Mouse (Mus musculus): ENCODE results near the gene Gpc5. TPM values are rescaled to one million over a fixed set of nuclear protein-coding genes. Genes with fewer than 3 reads are reported as not detected.

Gene Gpc5
- polyA plus RNA-seq, 1 experiment from 2014 or later: 1.4 TPM

DNA sequence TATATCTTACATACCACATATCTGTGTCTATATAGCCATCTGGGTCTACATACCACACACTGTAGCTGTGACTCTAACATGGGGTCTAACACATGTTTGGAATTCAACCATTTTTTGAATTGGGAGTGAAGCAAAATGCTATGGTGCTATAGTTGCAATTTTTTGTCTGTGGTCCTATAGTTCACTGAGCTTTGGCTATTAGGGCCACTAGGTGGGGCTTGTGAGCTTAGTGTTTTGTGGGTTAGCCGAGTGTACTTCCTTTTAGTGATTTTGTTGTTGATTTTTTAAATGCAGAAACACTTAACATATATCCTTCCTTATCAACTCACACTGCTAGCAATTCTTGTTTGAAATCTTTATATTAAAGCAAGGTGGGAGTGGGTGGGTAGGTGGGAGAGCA lies 727.0 kb downstream of the Gpc5 start:
- Histone ChIP-seq H3K9me3 (no peaks in the 10 kb centered on the region), H3K4me1 (no peaks in the 10 kb centered on the region), H3K4me3 (no peak overlapping the region), H3K27me3 (no peaks in the 10 kb centered on the region), H3K27ac (no peak overlapping the region), H3K4me2 (replicated peaks) (no peak overlapping the region), H3K9ac (no peak overlapping the region), H3K36me3 (no peaks in the 10 kb centered on the region)
- no peak for ATAC-seq (ENCODE audit: insufficient number of reproducible peaks, insufficient read depth, low FRiP score, low TSS enrichment)
- WGBS: 8% methylated on average over 1 of the region's 1 CpGs

- Histone ChIP-seq H3K4me2 (replicated peaks) (no peak overlapping the region), H3K27ac (no peak overlapping the region), H3K27me3 (no peaks in the 10 kb centered on the region), H3K9ac (no peak overlapping the region), H3K4me1 (no peaks in the 10 kb centered on the region), H3K36me3 (no peaks in the 10 kb centered on the region), H3K9me3 (no peaks in the 10 kb centered on the region), H3K4me3 (no peak overlapping the region)
- WGBS: 78% methylated on average over 7 of the region's 7 CpGs
- ATAC-seq (ENCODE audit: insufficient number of reproducible peaks, insufficient read depth, low FRiP score, low TSS enrichment): no peak
Measured at GRCm38 (mm10) chr14:115821657-115822056, 729.6 kb downstream of the Gpc5 start.

DNA sequence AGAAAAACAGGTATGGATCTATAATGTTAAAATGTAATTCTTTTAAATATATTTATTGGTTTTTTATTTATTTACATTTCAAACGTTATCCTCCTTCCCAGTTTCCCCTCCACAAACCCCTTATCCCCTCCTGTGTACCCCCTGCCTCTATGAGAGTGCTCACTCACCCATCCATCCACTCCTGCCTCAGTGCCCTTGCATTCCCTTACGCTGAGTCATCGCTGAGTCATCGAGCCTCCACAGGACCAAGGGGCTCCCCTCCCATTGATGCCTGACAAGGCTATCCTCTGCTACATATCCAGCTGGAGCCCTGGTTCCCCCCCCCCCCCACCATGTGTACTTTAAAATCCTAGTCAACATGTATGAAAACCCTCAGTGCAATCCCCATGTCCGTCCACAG lies 738.5 kb downstream of the Gpc5 start:
- no peaks in the 10 kb centered on the region for H3K4me1 ChIP-seq
- no peak overlapping the region for H3K4me3 ChIP-seq
- H3K27me3 ChIP-seq: no peaks in the 10 kb centered on the region
- WGBS: 75% methylated on average over 5 of the region's 5 CpGs
- H3K27ac ChIP-seq: no peak overlapping the region
- H3K9ac ChIP-seq: no peak overlapping the region
- H3K4me2 ChIP-seq (replicated peaks): no peak overlapping the region
- H3K9me3 ChIP-seq: no peaks in the 10 kb centered on the region
- ATAC-seq (ENCODE audit: insufficient number of reproducible peaks, insufficient read depth, low FRiP score, low TSS enrichment): no peak
- no peaks in the 10 kb centered on the region for H3K36me3 ChIP-seq

- ATAC-seq (ENCODE audit: insufficient number of reproducible peaks, insufficient read depth, low FRiP score, low TSS enrichment): no peak
- H3K27ac ChIP-seq: no peak overlapping the region
- H3K4me2 ChIP-seq (replicated peaks): no peak overlapping the region
- no peaks in the 10 kb centered on the region for H3K27me3 ChIP-seq
- no peaks in the 10 kb centered on the region for H3K9me3 ChIP-seq
- WGBS: 2% methylated on average over 7 of the region's 7 CpGs
- H3K4me3 ChIP-seq: no peak overlapping the region
- H3K4me1 ChIP-seq: no peaks in the 10 kb centered on the region
- no peaks in the 10 kb centered on the region for H3K36me3 ChIP-seq
- no peak overlapping the region for H3K9ac ChIP-seq
Measured at GRCm38 (mm10) chr14:115831219-115831755, 739.3 kb downstream of the Gpc5 start.

GRCm38 (mm10) chr14:115831854-115832625 lies 740.0 kb downstream of the Gpc5 start:
- Histone ChIP-seq H3K9me3 (no peaks in the 10 kb centered on the region), H3K27ac (no peak overlapping the region), H3K4me2 (replicated peaks) (no peak overlapping the region), H3K4me3 (no peak overlapping the region), H3K36me3 (no peaks in the 10 kb centered on the region), H3K9ac (no peak overlapping the region), H3K27me3 (no peaks in the 10 kb centered on the region), H3K4me1 (no peaks in the 10 kb centered on the region)
- no peak for ATAC-seq (ENCODE audit: insufficient number of reproducible peaks, insufficient read depth, low FRiP score, low TSS enrichment)
- 81% methylated on average over 10 of the region's 10 CpGs for WGBS

DNA sequence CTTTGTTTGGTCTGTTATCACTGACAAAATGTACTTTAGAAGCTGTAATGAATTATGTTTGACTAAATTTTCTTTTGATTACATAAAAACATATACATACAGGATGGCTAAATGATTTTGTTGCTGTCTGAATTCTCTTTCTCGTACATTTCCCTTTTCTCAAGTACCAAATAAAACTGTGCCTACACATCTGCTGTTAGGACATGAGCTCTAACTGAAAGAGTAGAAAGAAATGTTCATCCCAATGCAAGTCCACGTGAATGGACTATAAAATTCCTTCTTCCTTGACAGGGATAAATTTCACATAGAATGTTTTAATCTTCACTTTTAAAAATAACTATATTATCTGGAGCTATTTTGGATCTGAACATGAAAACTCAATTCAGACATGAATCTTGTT lies 751.8 kb downstream of the Gpc5 start:
- no peak overlapping the region for H3K9ac ChIP-seq
- H3K27me3 ChIP-seq: no peaks in the 10 kb centered on the region
- no peaks in the 10 kb centered on the region for H3K36me3 ChIP-seq
- H3K9me3 ChIP-seq: no peaks in the 10 kb centered on the region
- no peak for ATAC-seq (ENCODE audit: insufficient number of reproducible peaks, insufficient read depth, low FRiP score, low TSS enrichment)
- H3K4me2 ChIP-seq (replicated peaks): no peak overlapping the region
- no peaks in the 10 kb centered on the region for H3K4me1 ChIP-seq
- H3K4me3 ChIP-seq: no peak overlapping the region
- H3K27ac ChIP-seq: no peak overlapping the region
- WGBS: 73% methylated on average over 2 of the region's 2 CpGs

DNA sequence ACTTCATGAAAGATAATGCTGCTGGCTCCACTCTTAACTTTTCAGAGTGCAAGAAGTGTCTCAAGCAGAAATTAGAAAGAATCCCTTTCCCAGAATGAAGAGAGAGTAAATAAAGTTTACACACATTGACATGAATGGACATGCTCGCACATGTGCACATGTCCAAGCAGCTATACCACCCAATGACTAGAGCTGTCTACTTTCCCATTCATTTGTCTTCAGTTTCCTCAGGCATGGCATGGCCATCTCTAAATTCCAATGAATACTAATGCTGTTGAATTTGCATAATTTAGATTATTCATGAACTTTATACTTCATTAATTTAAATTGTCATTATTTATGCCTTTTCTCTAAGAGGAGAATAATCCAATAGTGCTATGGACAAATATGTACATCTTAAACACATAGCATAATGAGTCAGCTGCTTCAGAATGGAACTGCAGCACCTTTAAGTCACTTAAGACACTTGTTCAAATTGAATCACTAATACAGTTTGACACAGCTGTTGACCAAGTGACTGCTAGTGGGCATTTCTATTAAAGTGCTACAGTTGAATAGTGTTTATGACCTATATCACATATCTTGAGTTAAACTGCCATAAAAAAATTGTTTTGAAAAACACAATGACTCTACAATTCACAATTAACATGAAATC lies 752.9 kb downstream of the Gpc5 start:
- 93% methylated on average over 1 of the region's 1 CpGs for WGBS

GRCm38 (mm10) chr14:115869127-115869526 lies 777.1 kb downstream of the Gpc5 start:
- Histone ChIP-seq H3K27me3 (no peaks in the 10 kb centered on the region), H3K36me3 (no peaks in the 10 kb centered on the region), H3K9me3 (no peaks in the 10 kb centered on the region), H3K9ac (no peak overlapping the region), H3K4me3 (no peak overlapping the region), H3K4me1 (no peaks in the 10 kb centered on the region), H3K27ac (no peak overlapping the region), H3K4me2 (replicated peaks) (no peak overlapping the region)
- no peak for ATAC-seq (ENCODE audit: insufficient number of reproducible peaks, insufficient read depth, low FRiP score, low TSS enrichment)
- 86% methylated on average over 3 of the region's 3 CpGs for WGBS

More for the DNA sequence above, 752.9 kb downstream of the Gpc5 start:
- H3K36me3 ChIP-seq: no peaks in the 10 kb centered on the region
- no peaks in the 10 kb centered on the region for H3K4me1 ChIP-seq
- ATAC-seq (ENCODE audit: insufficient number of reproducible peaks, insufficient read depth, low FRiP score, low TSS enrichment): no peak
- no peak overlapping the region for H3K4me2 ChIP-seq (replicated peaks)
- no peak overlapping the region for H3K9ac ChIP-seq
- no peaks in the 10 kb centered on the region for H3K9me3 ChIP-seq
- no peak overlapping the region for H3K4me3 ChIP-seq
- no peak overlapping the region for H3K27ac ChIP-seq
- no peaks in the 10 kb centered on the region for H3K27me3 ChIP-seq

DNA sequence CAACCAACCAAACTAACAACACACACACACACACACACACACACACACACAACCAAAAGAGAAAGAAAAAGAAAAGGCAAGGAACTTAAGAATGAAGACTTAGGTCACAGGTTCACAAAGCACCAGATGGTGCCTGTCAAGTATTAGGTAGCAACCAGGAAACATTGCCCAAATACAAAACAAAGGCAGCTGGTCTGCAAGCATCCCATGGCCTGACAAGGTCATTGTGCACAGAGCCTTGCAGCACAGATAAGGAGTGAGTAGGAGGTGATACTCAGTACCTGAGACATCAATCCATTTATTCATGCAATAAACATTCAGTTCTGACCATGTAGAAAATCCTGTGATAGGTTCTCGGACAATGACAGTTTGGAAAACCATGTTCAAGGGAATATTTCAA lies 884.0 kb downstream of the Gpc5 start:
- Histone ChIP-seq H3K27me3 (no peaks in the 10 kb centered on the region), H3K9me3 (no peaks in the 10 kb centered on the region), H3K9ac (no peak overlapping the region), H3K4me1 (no peaks in the 10 kb centered on the region), H3K36me3 (no peaks in the 10 kb centered on the region), H3K4me2 (replicated peaks) (no peak overlapping the region), H3K27ac (no peak overlapping the region), H3K4me3 (no peak overlapping the region)
- 81% methylated on average over 1 of the region's 1 CpGs for WGBS
- no peak for ATAC-seq (ENCODE audit: insufficient number of reproducible peaks, insufficient read depth, low FRiP score, low TSS enrichment)

DNA sequence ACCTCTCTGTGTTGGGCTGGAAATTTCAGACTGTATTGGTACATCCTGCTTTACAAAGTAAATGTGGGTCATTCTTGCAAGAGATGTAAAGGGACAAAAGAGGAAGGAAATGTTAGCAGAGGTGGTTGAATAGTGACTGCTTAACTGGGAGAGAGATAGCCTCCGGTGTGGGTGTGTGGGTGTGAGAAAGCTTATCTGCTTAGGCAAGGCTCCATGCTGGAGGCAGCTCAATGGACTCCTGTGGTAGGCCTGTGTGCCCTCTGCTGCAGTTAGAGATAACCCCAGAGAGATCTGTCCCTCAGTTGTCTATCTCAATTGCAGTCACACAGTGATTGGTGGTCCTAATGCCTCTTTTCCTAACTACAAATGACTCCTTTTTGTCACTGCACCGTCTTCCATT lies 887.2 kb downstream of the Gpc5 start:
- no peak overlapping the region for H3K4me3 ChIP-seq
- 77% methylated on average over 2 of the region's 2 CpGs for WGBS
- no peaks in the 10 kb centered on the region for H3K27me3 ChIP-seq

GRCm38 (mm10) chr14:115990764-115991163 lies 898.7 kb downstream of the Gpc5 start:
- Histone ChIP-seq H3K27ac (no peak overlapping the region), H3K9ac (no peak overlapping the region), H3K4me2 (replicated peaks) (no peak overlapping the region), H3K27me3 (no peaks in the 10 kb centered on the region), H3K36me3 (no peaks in the 10 kb centered on the region), H3K9me3 (no peaks in the 10 kb centered on the region), H3K4me1 (no peaks in the 10 kb centered on the region), H3K4me3 (no peak overlapping the region)
- ATAC-seq (ENCODE audit: insufficient number of reproducible peaks, insufficient read depth, low FRiP score, low TSS enrichment): no peak
- WGBS: 81% methylated on average over 2 of the region's 2 CpGs

More for the DNA sequence above, 887.2 kb downstream of the Gpc5 start:
- no peak overlapping the region for H3K4me2 ChIP-seq (replicated peaks)
- no peaks in the 10 kb centered on the region for H3K4me1 ChIP-seq
- no peaks in the 10 kb centered on the region for H3K36me3 ChIP-seq
- H3K9ac ChIP-seq: no peak overlapping the region
- no peak overlapping the region for H3K27ac ChIP-seq
- no peaks in the 10 kb centered on the region for H3K9me3 ChIP-seq
- no peak for ATAC-seq (ENCODE audit: insufficient number of reproducible peaks, insufficient read depth, low FRiP score, low TSS enrichment)

- no peak for ATAC-seq (ENCODE audit: insufficient number of reproducible peaks, insufficient read depth, low FRiP score, low TSS enrichment)
- Histone ChIP-seq H3K9me3 (no peaks in the 10 kb centered on the region), H3K4me3 (no peak overlapping the region), H3K4me2 (replicated peaks) (no peak overlapping the region), H3K36me3 (no peaks in the 10 kb centered on the region), H3K27me3 (no peaks in the 10 kb centered on the region), H3K9ac (no peak overlapping the region), H3K27ac (no peak overlapping the region), H3K4me1 (no peaks in the 10 kb centered on the region)
- WGBS: 26% methylated on average over 5 of the region's 5 CpGs
Measured at GRCm38 (mm10) chr14:115993520-115994106, 901.6 kb downstream of the Gpc5 start.
